Mouse (Mus musculus) spleen, postnatal 10 days (tissue): ENCODE measurements around the gene Crybb1.
A peak's percentile ranks its signal among the peaks of the same experiment; 100 is the strongest.

Experiments
- DNase-seq, 2 experiments: peaks; one replicate each; pipeline ENCODE4 v3.0.0; 2021 to 2022; ENCODE audit warnings: low spot score in 2 of 2

Gene Crybb1

DNA sequence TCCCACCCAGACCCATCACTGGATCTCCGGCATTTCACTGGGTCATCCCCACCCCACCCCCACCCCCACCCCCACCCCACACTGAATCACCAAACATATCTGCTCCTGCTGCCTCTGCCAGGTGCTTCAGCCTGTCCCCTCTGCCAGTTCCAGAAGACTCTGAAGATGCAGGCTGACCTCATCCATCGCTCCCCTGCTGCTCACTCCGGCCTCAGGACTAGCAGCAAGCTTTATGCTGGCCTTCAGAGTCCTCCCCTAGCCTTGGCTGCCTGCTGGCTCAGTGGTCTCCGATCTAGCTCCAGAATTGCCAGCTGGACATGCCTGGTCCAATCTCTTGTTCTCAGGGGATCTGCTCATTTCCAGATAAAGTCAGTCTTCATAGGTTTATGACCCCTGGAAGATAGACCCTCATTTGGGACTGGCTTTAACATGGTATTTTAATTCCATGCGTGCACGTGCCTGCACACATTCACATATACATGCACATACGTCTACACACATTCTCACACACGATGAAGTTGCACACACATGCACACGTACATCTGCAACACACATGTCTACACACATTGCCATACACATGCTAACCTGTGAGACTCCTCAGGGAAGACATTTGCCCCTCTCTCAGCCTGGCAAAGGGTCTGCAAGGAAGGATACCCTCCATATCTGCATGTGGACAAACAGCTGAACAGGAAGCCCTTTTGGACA, 17.6 kb upstream of the Crybb1 start:
- DNase-seq = no peak

DNA sequence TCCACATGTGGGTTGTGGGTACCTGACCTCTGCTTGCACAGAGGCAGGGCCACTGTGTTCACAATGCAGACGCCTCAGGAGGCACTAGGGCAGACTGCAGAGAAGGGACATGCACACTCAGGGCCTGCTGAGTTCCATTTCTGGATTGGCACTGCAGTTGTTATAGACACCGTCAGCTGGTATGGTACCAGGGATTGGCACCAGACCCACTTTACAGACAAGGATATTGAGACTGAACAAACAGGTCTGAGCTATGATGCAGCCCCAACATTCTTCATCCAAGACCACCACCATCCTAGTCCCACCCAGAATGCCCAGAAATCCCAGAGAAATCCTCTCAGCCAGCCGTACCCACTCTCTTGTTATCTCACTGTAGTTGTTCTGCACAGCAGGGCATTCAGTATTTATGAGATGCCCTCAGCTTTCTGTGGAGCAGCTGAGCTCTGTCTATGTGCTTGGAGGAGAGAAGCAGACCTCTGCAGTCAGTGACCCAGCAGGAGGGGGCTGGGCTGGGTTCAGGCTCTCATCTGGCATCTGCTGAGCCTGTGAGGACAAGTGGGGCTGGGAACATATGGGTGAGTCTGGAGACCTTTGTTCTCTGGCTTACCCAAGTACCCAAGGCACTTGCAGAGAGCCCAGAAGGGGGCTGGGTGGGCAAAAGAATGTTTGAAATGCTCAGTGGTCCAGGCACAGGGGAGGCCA, 16.7 kb upstream of the Crybb1 start:
- no peak for DNase-seq

DNA sequence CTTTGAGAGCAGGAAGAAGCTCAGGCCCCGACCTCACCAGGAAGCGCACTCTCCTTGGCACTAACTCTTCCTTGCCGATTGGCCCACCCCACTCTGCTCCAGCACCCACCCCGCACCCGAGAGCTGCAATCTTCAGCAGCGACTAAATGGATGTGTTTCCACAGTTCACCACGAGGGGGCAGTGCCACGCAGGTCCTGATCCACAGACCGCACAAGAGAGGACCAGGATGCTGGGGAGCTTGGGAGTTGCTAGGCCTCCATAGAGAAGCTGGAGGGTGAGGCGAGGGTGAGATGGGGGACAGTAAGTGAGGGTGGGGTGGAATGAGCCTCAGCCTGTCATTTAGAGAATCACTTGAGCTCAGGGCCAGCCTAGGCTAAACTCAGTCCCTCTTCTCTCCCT, 14.9 kb upstream of the Crybb1 start:
- peak; percentile 79 to 89 for DNase-seq

DNA sequence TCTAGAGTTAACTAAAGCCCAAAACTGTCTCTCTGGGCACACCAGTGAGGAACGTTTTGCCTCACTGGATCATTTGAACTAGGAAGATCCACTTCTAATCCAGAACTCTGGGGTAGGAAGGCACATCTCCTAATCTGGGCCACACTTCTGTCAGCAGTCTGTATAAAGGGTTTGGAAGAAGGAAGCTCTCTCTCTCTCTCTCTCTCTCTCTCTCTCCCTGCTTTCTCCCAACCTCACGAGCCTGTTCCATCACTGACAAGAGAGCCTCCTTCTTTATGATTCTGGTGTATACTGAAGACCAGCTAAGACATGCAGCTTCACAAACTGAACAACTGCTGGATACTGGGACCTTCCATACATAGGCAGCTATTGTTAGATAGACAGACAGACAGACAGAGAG, 13.8 kb upstream of the Crybb1 start:
- no peak for DNase-seq

DNA sequence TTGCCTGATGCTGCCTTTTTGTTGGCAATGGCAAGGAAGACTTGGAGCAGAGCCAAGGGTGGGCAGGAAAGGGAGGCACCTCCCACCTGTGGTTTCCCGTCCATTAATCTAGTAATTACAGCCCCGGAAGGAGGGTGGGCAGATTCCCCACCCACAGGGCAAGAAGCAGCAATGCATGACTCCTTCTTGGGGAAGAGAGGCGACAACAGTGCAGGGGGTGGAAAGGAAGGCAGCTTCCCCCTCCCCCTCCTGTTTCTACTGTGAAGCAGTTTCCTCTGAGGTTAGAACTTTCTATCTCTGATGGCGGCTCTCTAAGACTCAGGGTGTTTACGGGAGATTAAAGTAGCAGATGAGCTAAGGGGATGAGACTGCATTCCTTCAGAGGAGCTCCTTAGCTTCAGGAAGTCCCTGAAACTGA, 13.2 kb upstream of the Crybb1 start:
- DNase-seq = peak in 1 of 2 experiments; percentile 50

DNA sequence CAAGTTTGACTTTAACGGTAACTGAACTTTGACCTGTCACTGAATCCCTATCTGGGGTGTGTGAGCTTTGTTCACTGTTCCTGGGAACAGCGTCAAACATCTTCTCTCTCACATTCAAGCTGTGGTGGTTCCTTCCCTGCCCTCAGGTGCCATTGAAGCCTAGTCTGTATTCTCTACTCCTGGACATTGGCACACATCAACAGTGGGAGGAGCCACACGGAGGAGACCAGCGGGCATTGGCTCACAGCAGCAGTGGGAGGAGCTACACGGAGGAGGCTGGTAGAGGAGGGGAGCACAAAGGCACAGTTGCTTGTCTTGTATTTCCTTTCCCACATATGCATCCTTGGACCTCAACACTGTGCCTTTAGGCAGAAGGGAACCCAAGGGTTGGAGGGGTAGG, 12.6 kb upstream of the Crybb1 start:
- DNase-seq = no peak

DNA sequence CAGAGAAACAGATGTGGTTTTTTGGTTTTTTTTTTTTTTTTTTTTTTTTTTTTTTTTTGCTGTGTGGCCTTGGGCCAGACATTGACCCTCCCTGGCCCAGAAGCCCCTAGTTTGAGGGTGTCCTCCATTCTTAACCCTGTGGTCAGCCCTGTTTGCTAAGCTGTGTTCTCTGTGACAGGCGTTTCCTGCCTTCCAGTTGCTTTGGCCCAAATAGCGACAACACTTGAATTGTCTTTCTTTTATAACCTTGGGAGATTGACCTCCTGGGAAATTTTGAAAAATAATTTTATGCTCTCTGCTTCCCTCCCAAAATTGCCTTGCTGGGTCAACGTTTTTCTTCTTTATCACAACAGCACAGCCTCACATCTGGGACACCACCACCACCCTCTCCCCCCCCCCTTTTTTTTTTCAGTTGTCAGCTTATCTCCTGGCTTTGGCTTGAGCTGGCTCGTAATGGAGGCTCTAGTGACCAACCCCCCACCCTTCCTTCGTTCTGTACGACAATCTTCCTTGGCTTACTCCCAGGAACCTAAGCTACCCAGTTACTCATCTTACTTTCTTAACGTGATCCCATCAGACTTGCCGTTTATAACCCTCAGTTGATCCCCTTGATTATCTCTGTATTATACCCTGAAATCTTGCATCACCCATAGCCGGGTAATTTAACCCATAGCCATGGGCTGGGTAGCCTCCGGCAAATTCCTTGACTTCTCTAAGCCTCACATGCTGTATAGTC, 11.9 kb upstream of the Crybb1 start:
- no peak for DNase-seq

DNA sequence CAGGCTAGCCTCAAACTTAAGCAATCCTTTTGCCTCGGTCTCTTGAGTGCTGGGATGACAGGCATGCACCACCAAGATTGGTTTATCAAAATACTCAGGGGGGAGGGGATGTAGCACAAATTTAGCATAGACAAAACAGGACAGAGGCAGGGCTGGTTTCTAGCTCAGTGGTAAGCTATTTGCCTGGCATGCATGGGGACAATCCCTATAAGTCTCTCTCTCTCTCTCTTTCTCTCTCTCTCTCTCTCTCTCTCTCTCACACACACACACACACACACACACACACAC, 11.4 kb upstream of the Crybb1 start:
- no peak for DNase-seq

DNA sequence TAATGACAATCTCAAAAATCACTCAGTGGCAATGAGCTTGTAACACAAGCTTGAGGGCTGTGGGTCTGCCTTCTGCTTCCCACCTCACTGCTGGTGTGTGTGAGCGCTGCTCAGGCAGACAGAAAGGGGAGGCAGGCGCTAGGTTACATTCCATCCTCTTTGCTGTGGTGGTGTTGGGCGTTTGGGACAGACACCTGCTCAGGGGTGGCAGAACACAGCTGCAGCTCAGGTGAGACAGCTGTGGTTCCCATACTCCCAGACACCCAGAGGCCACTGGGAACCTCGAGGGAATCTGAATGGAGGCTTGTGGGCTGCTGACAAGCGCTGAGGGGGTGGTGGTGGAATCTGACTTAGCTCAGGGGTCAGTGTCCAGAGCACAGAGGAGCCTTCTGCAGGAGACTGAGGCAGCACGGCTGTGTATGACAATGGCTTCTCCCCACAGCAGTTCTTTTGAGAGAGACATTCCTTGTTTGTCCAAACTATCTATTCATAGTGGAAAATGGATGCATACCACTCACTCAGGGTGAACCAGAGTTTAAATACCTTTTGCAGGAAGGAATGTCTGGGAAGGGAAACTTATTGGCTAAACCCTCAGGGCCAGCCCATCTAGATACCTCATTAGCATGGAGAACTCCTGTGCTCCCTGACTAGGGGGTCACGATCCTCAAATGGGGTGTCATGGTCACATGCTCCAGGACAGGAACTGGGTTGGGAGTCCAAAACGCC, 10.6 kb upstream of the Crybb1 start:
- DNase-seq = no peak

DNA sequence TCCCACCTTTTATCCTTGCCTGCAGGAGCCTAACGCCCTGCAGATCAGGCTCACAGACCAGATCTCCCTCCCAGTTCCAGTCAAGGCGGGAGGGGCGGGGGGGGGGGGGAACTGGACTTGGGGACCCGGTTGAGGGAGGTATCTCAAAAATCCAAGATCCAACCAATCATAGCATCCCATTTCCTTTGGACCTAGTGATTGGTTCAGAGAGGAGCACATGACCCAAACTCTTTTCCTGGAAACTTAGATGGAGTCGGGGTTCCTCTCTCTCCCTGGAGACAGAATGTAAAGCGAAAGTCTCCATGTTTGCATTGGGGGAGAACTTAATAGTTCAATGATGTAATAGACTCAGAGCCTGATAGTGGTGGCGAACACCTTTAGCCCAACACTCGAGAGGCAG, 8.2 kb upstream of the Crybb1 start:
- no peak for DNase-seq

DNA sequence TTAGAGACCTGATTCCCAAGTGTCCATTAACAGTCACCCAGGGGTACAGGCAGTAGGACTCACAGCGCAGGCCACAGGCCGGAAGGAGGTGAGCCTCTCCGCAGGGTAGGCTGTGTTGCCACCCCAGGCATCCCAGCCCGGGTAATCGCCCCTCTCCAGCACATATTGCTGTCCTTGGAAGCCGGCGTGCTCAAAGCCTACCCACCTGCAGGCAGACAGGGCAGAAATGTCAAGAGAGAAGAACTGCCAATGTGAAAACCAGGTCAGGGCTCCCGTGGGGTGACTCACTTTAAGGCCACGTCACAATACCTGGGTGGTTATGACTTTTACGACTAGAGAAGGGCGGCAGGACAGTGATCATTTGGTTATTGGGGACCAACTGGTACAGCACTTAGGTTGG, 6.5 kb upstream of the Crybb1 start:
- DNase-seq = no peak

DNA sequence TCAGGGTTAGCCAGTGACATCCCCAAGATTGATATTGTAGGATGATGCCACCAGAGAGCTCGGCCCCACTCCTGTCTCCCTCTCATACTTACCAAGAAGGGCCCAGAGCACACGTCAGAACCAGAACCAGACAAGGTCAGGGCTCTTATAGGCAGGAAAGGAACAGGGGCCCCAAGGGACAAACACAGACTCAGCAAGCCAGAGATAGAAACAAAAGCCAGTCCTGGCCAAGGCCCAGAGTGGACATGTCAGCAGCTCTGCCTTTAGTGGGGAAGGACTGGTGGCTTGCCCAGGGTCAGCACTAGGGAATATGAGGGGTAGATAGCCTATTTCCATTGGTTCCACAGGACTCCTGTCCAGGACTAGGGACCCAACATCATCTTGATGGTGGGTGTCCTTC, 3.2 kb upstream of the Crybb1 start, which contains the start of gene Cryba4:
TSS of gene Cryba4 (minus strand) at position 119 of the 400 bp plus-strand sequence.
- DNase-seq = no peak

DNA sequence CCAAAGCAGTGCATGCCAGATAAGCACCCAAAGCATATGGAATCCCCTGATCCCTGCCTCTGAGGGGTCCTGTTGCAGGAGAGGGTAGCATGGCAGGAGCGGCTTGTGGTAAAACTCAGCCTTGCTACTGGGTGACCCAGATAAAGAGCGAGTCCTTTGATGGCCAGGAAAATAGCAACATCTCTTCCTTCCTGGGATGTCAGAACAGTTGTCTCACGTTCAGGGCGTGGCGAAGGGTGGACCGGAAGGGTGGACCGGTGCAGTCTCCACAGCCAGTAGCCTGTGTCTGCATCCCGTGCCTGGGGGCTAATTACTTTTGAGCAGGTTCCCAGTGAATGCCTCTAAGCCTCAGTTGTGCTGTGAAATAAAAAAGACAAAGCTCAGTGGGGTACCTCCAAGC, 2.4 kb upstream of the Crybb1 start:
- DNase-seq = peak in 1 of 2 experiments; percentile 45

DNA sequence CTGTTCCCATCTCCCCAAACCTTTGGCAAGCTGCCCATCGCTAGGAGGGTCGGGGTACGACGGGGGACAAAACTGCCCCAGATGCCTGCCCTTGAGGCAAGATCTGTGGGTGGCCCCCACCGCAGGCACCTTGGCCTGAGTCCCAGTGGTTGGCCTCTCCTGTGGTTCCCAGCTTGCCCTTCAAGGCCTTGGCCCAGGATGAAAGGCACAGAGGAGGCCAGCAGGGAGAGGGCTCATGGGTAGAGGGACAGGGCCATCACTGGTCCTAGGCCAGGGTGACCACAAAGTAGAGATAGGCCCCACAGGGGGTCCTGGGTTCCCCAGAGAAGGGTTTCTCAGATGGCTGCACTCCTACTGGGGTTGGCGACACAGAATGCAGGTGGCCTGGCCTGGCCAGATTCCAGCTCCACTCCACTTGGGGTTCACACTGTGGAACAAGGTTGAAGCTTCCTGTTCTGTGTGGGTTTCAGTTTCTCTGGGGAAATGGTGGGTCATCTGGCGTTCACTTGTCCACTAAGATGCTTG, 1.3 kb upstream of the Crybb1 start:
- no peak for DNase-seq

DNA sequence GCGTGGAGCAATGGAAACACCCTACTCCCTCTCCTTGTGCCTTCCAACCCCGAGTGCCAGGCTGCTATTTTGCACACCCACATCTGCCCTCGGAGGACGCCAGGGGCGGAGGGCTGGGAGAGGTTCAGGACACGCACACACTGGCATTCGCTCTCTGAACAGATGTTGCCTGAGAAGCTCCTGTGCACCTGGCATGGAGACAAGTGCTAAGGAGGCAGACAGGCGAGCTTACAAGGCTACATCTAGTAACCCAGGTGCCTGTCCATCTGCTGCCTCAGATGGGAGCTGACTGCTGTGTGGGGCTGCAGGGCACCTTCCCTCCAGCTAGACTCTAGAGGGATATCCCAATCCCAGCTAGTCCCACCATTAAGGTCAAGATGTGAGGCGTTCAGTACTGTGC, 842 bp downstream of the Crybb1 start:
- no peak for DNase-seq

DNA sequence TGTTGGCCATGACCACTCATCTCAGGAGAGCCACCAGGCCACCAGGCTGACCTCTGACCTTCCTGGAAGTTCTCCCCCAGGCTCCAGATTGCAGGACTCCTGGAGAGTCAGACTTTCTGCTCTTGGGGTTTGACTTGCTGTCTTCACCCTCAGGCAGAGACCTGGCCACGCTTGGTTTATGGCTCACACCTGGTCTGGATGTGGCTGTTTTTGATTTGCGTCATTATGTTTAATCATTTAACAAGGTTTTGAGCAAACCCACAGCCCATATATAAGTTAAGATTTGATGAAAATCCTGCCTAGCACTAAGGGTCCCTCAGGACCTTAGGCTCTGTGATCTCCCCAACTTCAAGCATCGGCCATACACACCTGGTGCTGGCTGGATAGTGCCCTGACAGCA, 2.3 kb downstream of the Crybb1 start:
- DNase-seq = no peak

DNA sequence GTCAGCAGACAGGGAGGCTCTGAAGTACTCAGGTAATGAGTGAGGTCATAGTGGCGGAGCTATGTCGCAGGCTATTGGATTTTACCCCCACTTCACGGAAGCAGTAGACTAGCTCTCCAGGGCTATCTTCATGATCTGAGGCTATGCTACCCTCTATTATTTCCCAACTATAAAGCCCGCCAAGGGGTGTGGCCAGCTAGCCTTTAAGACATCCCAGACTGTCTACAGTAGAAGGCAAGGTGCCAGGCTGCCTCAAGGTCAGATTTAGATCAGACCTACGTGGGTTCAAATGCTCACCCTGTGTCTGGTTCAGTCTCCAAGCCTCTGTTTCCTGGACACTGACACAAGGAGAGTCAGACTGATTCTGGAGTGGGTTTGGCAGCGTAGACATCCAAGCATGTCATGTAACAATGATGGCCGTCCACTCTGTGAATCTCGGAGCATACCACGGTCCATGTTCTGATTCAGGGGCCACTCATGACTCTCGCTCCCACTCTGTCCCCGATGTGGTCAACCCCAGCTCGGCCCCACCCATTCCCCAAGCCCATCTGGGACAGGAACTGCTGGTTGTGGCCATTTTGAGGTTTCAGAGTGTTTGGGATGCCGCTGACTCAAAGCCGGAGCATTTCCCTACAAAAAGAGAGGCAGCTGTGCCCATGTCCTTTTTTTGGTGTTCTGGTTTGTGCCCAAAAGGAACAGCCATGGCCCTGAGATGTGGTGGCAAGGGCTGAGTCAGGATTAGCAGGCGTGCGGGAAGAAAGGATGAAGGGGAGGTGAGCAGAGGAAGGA, 4.4 kb downstream of the Crybb1 start:
- no peak for DNase-seq

DNA sequence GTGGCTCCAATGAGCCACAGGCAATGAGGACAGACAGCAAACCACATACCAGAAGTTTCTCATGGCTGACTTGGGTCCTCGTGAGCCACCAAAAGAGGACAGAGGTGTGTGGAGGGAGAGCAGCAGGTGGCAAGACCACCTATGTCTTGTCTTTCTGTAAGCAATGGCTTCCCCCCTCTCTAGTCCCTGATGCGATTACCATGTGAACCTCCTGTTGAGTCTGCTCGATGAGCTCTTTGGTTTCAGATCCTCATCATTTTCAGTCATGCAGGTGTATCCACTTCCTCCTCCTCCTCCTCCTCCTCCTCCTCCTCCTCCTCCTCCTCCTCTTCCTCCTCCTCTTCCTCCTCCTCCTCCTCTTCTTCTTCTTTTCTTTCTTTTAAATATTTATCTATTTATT, 5.2 kb downstream of the Crybb1 start:
- DNase-seq = no peak

DNA sequence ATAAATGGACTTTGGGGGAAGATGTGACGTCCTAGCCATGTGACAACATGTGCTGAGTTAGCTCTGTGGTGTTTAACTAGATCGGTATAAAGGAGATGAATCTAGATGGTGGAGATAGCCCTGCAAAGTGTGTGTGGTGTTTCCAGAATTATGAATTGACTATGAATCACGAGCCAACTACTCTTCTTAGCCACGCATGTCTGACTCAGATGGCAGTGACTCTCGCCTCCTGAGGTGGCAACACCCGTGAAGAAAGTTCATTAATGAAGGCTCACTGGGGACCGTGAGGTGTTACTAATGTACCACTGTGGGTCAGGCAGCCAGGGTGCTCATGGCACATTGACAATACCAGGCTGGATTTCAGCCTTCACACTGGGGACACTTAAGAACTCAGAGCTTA, 8.5 kb downstream of the Crybb1 start:
- DNase-seq = no peak

DNA sequence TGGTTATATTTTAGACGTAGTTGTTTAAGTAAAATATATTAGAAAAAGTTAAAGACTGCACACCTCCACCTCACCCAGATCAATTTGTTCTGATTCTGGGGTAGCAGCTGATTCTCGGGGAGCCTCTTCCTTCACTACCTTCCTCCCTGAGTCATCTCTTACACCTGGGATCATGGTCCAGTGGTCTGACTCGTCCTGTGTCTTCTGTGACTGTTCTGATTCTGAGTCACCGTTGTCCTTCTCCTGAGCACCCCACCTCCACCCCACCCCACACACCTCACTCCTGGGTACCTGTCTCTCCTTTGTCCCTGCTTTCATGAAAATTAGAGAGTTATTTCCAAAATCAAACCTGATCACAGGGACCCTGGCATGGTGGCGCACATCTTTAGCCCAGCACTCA, 9.5 kb downstream of the Crybb1 start:
- DNase-seq = no peak

DNA sequence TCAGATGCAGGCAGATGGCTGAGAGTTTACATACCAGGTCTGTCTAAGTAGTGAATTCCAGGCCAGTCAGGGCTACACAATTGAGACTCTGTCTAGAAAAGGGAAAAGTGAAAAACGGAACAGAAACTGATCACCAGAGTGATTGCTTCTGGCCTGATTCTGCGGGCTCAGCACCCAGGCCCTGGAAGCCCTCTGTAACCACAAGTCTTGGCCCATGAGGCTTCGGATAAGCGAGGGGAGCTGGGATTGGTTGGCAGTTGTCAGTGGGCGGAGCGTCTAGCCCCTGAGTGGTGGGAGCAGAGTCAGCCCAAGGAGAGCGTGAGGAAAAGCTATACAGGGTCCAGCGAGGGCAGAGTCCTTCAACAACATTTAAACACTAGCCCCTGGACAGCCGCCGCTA, 9.9 kb downstream of the Crybb1 start:
- DNase-seq = no peak
